Mouse (Mus musculus) hematopoietic stem cell, adult 5-6 weeks (primary cell): ENCODE data around the gene Tbr1. TPM values are rescaled to one million over a fixed set of nuclear protein-coding genes. Genes with fewer than 3 reads are reported as not detected.

Experiments
- ATAC-seq, 2 experiments: fragments of 125-278 bp in 1 of 2; replicated peaks in 1 of 2; 2 replicates each; pipeline ENCODE4 v1.8.0; 2016 to 2017; ENCODE audit warnings: inconsistent platforms in 2 of 2, mild to moderate bottlenecking in 2 of 2, moderate number of reproducible peaks in 2 of 2, low read depth in 1 of 2, moderate TSS enrichment in 1 of 2; ENCODE audit not compliant: low FRiP score in 2 of 2, poor library complexity in 2 of 2, severe bottlenecking in 2 of 2, insufficient read depth in 1 of 2, low TSS enrichment in 1 of 2
- total RNA-seq: library from RNA; stranded (forward); fragments of 172-1452, 232-1000 nt; gene quantifications from 2 replicates; pipeline ENCODE4 v1.2.3, GENCODE M21; 2017

The Tbr1 gene
- total RNA-seq, 1 experiment from 2014 or later, result 0.69 TPM

- no peak for ATAC-seq
Measured at GRCm38 (mm10) chr2:61808776-61809175, 6.0 kb downstream of the Tbr1 start.

GRCm38 (mm10) chr2:61809381-61809780 is 6.7 kb downstream of the Tbr1 start:
- no peak for ATAC-seq

GRCm38 (mm10) chr2:61810751-61811150 is 8.0 kb downstream of the Tbr1 start:
- no peak for ATAC-seq

DNA sequence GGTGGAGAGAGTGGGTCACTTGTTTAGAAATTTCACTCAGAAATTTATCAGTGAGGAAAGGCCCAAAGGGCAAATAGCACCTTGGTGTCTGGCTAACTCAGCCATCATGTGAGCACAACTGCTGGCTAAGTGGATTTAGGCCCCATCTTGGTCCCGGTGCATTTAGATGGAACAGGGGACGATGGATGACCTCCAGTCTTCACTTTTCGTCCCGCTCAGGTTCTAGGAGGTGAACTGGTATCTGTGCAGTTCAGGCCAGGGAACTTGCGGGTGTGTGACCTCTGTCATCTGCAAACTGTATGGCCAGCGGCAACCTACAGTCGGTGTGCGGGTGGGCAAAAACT is 8.4 kb downstream of the Tbr1 start:
- no peak for ATAC-seq

- no peak for ATAC-seq
Measured at GRCm38 (mm10) chr2:61811507-61812421, 9.0 kb downstream of the Tbr1 start.

DNA sequence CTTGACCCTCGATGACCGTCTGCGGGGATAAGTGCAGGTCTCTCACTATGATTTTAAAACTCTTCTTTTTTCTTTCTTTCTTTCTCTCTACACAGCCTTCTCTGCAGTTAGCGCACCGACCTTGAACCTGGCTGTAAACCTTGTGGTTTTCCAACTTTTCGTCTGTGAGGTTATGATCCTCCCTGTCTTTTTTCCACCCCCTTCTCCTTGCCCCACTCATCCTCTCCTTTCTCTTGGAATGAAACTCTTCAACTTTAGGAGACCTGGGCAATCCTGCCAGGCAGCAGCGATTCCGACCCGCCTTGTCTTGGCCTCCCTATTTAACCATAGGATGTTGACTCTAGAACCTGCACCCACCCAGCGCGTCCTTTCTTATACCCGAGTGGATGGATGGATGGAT is 9.8 kb downstream of the Tbr1 start:
- ATAC-seq, result no peak

- no peak for ATAC-seq
Measured at GRCm38 (mm10) chr2:61813106-61813505, 10.4 kb downstream of the Tbr1 start.

GRCm38 (mm10) chr2:61813521-61813920 is 10.8 kb downstream of the Tbr1 start:
- no peak for ATAC-seq

DNA sequence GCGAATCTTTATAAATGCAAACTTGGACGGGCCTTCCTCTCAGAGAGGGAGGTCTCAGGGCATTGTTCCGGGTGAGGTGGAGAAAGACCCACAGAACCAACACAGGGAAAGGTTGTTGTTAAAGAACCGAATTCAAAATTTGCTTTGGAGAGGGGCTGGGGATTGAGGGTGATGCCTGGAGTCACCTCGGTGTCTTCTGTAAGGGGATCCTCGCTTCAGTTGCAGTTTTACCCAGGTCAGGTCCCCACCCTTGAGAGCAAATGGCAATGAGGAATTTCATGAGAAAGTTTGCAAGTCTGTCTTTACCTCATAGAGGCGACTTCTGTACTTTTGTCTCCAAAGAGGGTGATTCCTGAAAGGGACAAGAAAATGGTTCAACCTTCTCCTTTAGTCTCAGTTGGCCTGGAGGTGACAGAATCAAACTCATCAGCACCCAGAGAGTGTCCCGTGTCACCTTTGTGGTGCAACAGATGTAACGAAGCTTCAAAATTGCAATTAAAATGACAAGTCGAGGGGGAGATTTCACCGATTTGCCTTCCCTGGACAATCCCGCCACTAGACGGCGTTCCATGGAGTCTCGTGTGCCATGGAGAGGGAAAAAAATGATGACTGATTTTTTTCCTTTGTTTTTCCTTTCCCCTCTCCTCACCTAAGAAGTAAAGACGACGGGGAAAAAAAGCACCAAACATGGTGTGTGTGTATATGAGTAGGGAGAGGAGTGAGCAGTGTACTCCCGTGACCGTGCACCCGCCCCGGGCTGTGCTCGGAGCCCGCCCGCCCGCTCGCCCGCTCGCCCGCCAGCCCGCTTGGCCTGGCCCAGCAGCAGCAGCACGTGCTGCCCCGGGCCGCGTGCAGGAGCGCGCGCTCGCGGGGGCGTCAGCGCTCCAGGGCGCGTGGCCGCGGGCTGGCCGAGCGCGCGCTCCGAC is 12.1 kb downstream of the Tbr1 start:
- 0 out of 4 replicates have a peak, but pooled peaks of 1 of the 2 experiments have one; percentile 29 for ATAC-seq

DNA sequence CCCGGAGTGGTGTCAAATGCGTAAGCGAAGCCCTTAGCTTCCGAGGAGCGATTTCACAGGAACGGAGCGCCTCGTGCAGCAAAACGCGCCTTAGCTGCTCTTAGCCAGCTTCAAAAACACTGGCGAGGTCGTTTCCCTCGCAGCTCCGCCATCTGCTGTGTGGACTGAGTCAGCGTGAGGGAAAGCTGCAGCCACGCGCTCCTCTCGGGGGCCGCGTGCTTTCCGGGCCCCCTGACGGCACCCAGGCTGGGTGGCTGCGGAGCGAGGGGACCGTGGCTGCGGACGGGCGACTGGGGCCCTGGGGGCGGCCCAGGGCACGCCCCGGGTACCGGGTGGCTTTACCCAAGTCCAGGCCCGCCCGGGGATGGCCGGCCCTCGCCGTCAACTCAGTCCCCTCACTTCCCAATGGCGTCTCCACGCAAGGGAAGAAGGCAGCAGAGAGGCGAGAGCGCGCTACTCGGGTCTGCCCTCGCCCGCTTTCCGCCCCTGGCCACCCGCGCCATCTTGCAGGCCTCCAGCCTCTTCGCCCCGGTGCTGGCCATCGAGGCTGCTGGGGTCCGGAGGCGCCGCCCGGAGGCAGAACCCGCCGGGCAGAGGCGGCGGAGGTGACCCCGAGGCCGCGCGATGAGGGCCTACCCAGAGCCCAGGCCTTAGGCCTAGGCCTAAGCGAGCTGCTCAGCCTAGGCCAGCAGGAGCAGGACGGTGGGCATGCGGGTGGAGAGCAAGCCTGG is 13.0 kb downstream of the Tbr1 start:
- ATAC-seq, result peak in 1 of 2 experiments; percentile 14; a peak in 2 of 4 replicates

GRCm38 (mm10) chr2:61818197-61818596 is 15.5 kb downstream of the Tbr1 start:
- no peak for ATAC-seq

DNA sequence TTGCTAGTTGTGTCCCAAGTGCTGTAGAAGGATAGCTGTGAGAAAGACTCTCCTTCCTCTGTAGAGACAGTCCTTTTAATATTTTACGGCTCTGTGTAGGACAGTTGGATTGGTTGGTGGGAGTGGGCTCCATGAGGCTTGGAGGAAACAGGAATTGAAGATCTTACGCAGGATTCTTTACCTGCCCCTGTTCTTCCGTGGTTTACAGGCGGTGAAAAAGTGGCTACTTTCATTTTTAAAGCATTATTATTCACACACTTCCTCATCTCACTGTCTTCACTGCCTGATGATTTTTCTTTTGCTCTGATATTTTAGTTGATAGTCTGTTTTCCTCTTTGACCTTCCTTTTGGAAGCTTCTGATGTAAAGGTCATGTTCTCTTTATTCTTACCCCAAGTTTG is 17.5 kb downstream of the Tbr1 start:
- ATAC-seq, result no peak

- ATAC-seq, result no peak
Measured at GRCm38 (mm10) chr2:61823426-61824140, 20.9 kb downstream of the Tbr1 start.

DNA sequence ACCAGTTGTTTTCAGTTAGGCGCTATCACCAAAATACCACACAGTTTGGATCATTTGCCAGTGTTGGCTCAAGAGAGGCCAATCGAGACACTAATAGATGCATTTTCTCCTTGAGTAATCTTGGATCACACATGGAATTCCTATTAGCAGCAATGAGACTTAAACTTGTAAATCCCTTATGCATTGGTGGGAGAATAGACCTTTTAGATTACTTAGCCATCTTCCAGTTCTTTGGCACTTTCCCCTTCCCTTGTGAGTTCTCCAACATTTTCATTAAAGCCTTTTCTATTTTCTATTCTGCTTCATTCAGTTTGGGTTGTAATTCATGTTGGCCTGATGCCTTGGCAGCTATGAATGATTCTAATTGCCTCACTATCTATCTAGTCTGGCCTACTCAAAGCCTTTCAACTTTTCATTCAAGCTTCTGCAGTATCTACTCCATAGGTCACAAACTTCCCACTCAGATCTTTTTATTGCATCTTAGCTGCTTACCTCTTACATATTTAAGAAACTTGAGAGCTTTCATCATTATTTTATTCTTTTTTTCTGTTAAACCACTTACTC is 34.6 kb downstream of the Tbr1 start:
- no peak for ATAC-seq
